Mouse (Mus musculus) limb, embryonic 13.5 days (tissue): ENCODE measurements around the gene Pgs1. TPM values are rescaled to one million over a fixed set of nuclear protein-coding genes. Genes with fewer than 3 reads are reported as not detected.

Experiments used
- ATAC-seq: fragments of 200-750 bp; cut with Nextera tagmentation; 2 replicates; pipeline ENCODE4 v1.8.0; 2017; ENCODE audit warnings: low read depth, moderate number of reproducible peaks, moderate TSS enrichment; ENCODE audit not compliant: low FRiP score
- H3K27ac ChIP-seq: fragments of 300-500 bp; sonication (generic); 2 replicates; pipeline ENCODE4 v1.5.1; 2015; ENCODE audit warnings: inconsistent platforms, mild to moderate bottlenecking, moderate library complexity
- H3K27me3 ChIP-seq: fragments of 300-500 bp; sonication (generic); 2 replicates; pipeline ENCODE4 v1.6.1; 2015; ENCODE audit warnings: mild to moderate bottlenecking, inconsistent platforms
- H3K36me3 ChIP-seq: fragments of 300-500 bp; sonication (generic); 2 replicates; pipeline ENCODE4 v1.6.1; 2015; ENCODE audit warnings: inconsistent platforms, mild to moderate bottlenecking, moderate library complexity
- H3K4me1 ChIP-seq: fragments of 300-500 bp; sonication (generic); 2 replicates; pipeline ENCODE4 v1.6.1; 2015; ENCODE audit warnings: inconsistent platforms
- H3K4me2 ChIP-seq: fragments of 300-500 bp; sonication (generic); replicated peaks from 2 replicates; pipeline ENCODE4 v1.6.1; 2015; ENCODE audit warnings: inconsistent platforms, mild to moderate bottlenecking, moderate library complexity
- H3K4me3 ChIP-seq: fragments of 300-500 bp; sonication (generic); 2 replicates; pipeline ENCODE4 v1.5.1; 2015; ENCODE audit warnings: moderate library complexity, mild to moderate bottlenecking, inconsistent platforms
- H3K9ac ChIP-seq: fragments of 300-500 bp; sonication (generic); 2 replicates; pipeline ENCODE4 v1.6.1; 2015; ENCODE audit warnings: mild to moderate bottlenecking, inconsistent platforms
- H3K9me3 ChIP-seq: fragments of 300-500 bp; sonication (generic); 2 replicates; pipeline ENCODE4 v1.6.1; 2016; ENCODE audit warnings: inconsistent platforms
- WGBS: fragments of 180-500 bp; shearing (Covaris S2); methylation state at CpG from one replicate; pipeline ENCODE4 v1.1.7; 2015; 5-methylcytosine and 5-hydroxymethylcytosine counted together
- polyA plus RNA-seq: library from polyadenylated mRNA; unstranded; fragments of >200 nt; fragmentation: Nextera tagmentation; extraction: Ambion mirVana; gene quantifications from 2 replicates; pipeline ENCODE4 v1.2.1, GENCODE M21; 2015

The Pgs1 gene
- polyA plus RNA-seq, 1 experiment from 2014 or later, result 35.7 TPM

DNA sequence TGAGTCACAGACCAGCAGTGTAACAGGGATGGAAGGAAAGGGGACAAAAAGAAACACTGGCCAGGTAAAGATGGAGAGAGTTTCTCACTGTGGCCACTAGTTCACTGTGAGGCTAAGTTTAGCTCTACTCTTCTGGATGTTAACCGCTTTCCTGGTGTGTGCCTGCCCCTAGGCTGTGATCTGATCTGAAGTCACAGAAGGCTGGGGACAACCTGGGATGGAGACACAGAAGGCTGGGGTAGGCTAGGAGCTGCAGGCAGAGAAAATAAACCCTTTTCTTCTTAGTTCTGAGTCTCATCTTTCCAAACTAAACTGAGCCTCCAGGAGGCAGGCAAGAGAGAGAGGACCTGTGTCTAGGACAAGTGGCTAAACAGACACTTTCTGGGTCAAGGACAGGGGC is 21.8 kb upstream of the Pgs1 start:
- H3K4me1 ChIP-seq, result peaks cover 66% of the 10 kb centered on the region
- H3K4me2 ChIP-seq, result peak overlapping the region; percentile 81
- ATAC-seq, result no peak
- H3K4me3 ChIP-seq, result peak overlapping the region; percentile 36; the same call in 1 of the 2 replicates
- peaks cover 17% of the 10 kb centered on the region for H3K27me3 ChIP-seq
- H3K9ac ChIP-seq, result no peak overlapping the region
- H3K9me3 ChIP-seq, result no peaks in the 10 kb centered on the region
- peak overlapping the region; percentile 96 for H3K27ac ChIP-seq
- H3K36me3 ChIP-seq, result peaks cover 14% of the 10 kb centered on the region
- WGBS, result 23% methylated on average over 1 of the region's 1 CpGs

DNA sequence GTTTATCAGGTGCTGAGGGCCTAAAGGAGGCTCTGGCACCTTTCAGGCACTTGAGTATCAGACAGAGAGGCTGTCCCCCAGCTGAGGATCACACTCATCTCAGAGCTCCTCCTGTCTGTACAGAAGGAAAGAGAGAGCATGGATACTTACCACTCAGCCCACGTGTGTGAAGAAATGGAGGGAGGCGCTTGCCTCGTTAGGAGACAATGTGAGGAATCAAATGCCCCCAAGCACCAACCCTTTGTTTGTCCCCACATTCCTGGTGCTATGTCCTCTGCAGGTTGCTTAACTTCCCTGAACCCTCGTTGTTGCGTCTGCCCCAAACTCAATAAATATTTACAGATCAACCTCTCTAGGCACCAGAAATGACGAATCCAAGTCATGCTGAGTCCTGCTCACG is 21.0 kb upstream of the Pgs1 start:
- H3K9me3 ChIP-seq, result no peaks in the 10 kb centered on the region
- H3K4me2 ChIP-seq, result peak overlapping the region; percentile 99
- no peak overlapping the region for H3K9ac ChIP-seq
- peak overlapping the region; percentile 28; the same call in 1 of the 2 replicates for H3K27ac ChIP-seq
- H3K36me3 ChIP-seq, result peaks cover 14% of the 10 kb centered on the region
- WGBS, result 26% methylated on average over 7 of the region's 7 CpGs
- peaks cover 17% of the 10 kb centered on the region for H3K27me3 ChIP-seq
- ATAC-seq, result no peak
- H3K4me3 ChIP-seq, result no peak overlapping the region
- H3K4me1 ChIP-seq, result peaks cover 64% of the 10 kb centered on the region

DNA sequence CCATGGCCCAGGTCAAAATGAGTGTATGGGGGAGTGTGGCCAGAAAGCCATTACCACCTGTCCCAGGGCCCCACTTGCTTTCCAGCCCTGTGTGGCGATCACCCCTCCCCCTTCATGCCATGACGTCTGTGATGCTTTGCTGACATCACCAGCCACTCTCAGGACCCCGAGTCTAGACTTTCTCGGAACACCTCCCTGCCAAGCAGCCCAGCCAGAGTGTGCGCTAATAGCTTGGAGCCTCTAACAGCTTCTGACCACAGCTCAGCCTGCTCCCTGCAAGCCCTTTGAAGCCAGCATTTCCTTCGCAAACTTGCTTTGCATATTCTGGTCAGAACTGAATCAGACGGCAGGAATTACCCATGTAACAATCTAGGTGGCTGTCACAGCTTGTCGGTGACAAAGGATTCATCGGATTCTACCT is 20.5 kb upstream of the Pgs1 start:
- H3K4me2 ChIP-seq, result peak overlapping the region; percentile 99
- no peaks in the 10 kb centered on the region for H3K9me3 ChIP-seq
- 18% methylated on average over 9 of the region's 9 CpGs for WGBS
- peak overlapping the region; percentile 22; the same call in 1 of the 2 replicates for H3K27ac ChIP-seq
- no peak for ATAC-seq
- H3K4me3 ChIP-seq, result no peak overlapping the region
- peaks cover 14% of the 10 kb centered on the region for H3K36me3 ChIP-seq
- H3K9ac ChIP-seq, result 0 out of 2 replicates have a peak overlapping the region, but pooled peaks have one; percentile 91
- H3K27me3 ChIP-seq, result peaks cover 17% of the 10 kb centered on the region
- peaks cover 67% of the 10 kb centered on the region for H3K4me1 ChIP-seq

DNA sequence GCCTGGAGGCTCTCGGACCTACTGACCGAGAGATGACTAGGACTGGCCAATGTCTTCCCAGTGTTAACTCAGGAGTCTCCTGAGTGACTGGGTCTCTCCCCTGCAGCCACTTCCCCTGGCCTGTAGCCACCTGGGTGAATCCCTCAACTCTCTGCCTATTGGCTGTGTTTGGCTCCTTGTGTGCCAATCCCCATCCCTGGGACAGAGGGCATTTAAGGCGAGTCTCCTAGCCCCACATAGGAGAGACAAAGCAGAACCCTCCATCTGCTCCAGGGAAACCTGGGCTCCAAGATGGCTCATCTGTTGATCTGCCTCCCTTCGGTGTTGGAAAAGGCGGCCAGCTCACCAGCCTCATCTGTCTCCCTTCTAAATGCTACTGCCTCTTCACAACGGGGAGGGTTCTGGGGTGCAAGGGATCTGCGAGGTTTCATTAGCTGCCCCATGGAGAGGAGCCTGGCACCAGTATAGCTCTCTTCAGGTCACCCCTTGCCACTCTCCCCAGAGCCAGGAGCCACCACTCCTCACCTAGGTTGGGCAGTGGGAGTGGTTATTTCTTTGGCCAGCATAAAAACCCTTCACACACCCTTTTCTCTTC is 19.5 kb upstream of the Pgs1 start:
- Histone ChIP-seq H3K9me3 (no peaks in the 10 kb centered on the region), H3K4me2 (peak overlapping the region; percentile 99), H3K27ac (no peak overlapping the region), H3K4me1 (peaks cover 67% of the 10 kb centered on the region), H3K4me3 (peak overlapping the region; percentile 79), H3K36me3 (peaks cover 14% of the 10 kb centered on the region), H3K27me3 (peaks cover 17% of the 10 kb centered on the region), H3K9ac (peak overlapping the region; percentile 91)
- no peak for ATAC-seq
- WGBS, result 51% methylated on average over 7 of the region's 7 CpGs

DNA sequence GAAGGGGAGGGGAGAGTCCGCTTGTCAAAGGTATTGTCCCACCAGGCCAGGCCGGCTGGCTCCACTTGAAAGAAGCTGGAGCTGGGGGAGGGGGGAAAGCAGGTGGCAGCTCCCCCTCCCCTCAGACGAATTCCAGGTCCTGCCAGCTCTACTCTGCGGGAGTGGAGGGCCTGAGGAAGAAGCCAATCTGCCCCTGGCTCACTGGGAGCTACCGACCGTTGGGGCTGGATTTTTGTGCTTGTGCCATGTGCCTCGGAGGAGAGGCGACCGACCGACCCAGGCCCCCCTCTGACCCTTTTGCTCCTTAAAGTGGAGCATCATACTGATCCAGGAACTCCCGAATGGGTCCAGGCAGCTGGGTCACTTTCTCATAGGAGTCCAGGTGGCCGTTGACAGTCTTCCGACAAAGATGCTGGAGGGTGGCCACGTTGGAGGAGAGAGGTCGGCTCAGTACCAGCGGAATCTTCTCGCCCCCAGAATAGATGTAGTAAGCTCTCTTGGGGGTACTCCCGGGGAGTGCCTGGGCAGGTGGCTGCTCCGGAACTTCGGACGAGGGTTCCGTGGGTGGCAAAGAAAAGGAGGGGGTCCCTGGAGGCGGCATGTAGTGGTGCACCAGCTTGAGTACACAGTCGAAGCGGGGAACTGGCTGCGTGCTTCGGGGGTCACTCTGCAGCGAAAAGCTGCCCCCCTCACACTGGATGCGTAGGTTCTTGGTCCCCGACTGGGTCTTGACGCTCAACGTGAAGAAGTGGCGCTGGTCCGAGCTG is 18.7 kb upstream of the Pgs1 start:
- WGBS, result 6% methylated on average over 34 of the region's 34 CpGs
- Histone ChIP-seq H3K36me3 (peaks cover 14% of the 10 kb centered on the region), H3K4me3 (peak overlapping the region; percentile 79), H3K27me3 (peaks cover 17% of the 10 kb centered on the region), H3K4me2 (peak overlapping the region; percentile 99), H3K4me1 (peaks cover 60% of the 10 kb centered on the region), H3K9me3 (no peaks in the 10 kb centered on the region), H3K27ac (no peak overlapping the region), H3K9ac (peak overlapping the region; percentile 91)
- ATAC-seq, result no peak

DNA sequence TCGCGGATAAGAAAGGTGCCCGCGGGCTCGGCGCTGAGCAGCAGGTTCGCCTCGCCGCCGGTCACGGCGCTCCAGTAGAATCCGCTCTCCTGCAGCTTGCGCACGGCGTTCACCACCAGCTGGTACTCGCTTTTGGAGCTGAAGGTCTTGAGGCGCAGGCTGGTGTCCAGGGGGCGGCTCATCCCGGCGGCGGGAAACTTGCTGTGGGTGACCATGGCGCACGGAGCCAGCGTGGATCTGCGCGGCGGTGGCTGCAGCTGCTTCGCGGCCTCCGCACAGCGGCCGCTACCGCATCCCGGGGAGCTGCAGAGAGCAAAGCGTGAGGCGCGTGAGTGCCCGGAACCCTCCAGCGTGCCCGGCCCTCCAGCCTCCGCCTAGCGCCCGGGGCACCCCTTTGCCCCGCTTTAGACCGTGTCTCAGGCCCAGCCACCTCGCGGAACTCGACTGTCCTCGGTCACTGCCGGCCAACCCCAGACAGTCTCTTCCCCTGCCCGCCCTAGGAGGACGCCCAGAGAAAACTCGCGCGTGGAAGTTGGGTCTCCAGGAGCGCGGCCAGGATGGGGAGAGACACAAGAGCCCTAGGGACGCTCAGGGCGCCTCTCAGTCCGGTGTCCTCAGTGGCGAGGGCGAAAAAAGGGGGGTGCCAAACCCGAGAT is 17.9 kb upstream of the Pgs1 start:
- peaks cover 19% of the 10 kb centered on the region for H3K27me3 ChIP-seq
- H3K4me2 ChIP-seq, result peak overlapping the region; percentile 99
- peak overlapping the region; percentile 98 for H3K27ac ChIP-seq
- H3K36me3 ChIP-seq, result peaks cover 14% of the 10 kb centered on the region
- WGBS, result under 1% methylated on average over 64 of the region's 64 CpGs
- no peak for ATAC-seq
- H3K9me3 ChIP-seq, result no peaks in the 10 kb centered on the region
- peak overlapping the region; percentile 91 for H3K9ac ChIP-seq
- peaks cover 53% of the 10 kb centered on the region for H3K4me1 ChIP-seq
- peak overlapping the region; percentile 79 for H3K4me3 ChIP-seq

DNA sequence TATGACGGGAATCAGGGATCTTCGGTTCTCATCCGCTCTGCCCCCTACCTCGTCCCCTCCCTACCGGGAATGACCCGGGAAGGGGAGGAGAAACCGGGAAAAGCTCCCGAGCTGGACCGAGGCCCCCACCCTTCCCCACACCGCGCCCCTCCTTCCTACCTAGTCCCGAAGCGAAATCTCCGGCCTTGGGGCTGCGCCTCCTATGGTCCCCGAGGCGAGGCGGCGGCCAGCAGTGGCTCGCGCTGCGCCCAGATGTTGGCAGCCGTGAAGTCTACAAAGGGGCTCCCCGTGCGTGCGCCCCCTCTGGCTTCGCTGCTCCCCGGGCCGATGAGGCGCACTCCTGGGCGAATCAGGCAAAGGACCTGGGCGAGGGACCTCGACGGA is 17.4 kb upstream of the Pgs1 start:
- Histone ChIP-seq H3K36me3 (peaks cover 14% of the 10 kb centered on the region), H3K27ac (peak overlapping the region; percentile 98), H3K4me1 (peaks cover 50% of the 10 kb centered on the region), H3K27me3 (peaks cover 21% of the 10 kb centered on the region), H3K4me3 (peak overlapping the region; percentile 79), H3K9me3 (no peaks in the 10 kb centered on the region), H3K4me2 (peak overlapping the region; percentile 99), H3K9ac (peak overlapping the region; percentile 91)
- peak; percentile 34 for ATAC-seq
- WGBS, result 0% methylated on average over 34 of the region's 34 CpGs

DNA sequence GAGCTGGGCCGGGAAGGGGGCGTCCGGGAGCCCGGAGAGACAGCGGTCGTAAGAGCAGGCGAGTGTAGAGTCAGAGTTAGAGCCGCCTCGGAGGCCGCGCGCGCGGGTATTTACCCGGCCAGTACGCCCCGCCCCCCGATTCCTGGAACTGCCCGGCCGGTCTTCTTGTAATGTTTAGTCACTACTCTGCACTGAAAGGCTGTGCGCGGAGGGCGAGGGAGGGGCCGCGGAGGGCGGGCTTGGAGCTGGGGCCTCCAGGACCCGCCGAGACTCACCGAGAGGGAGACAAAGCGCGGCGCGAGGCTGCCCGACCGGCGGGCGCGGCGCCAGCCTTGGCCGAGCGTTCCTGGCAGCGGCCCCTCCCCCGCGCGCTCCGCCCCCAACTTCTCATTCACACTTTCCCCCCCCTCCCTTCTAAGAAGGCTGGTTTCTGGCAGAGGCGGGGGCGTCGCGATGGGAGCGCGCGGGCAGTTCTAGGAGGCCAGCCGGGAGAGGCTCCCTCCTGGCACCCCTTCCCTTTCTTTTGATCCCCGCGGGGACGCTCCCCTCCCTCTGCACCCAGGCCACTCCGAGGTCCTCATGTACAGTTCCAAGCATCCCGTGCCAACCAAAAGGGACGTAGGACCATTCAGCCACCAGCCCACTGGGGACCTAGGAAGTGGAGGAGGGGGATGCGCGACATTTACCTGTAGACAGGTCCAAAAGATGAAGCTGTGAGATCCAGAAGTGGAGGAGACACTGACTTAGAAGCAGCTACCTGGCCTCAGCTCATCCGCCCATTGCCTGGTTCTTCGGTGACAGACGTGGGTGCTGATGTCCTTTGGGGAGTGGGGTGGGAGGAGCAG is 16.8 kb upstream of the Pgs1 start:
- H3K4me2 ChIP-seq, result peak overlapping the region; percentile 99
- peaks cover 21% of the 10 kb centered on the region for H3K27me3 ChIP-seq
- peak overlapping the region; percentile 91 for H3K9ac ChIP-seq
- 0% methylated on average over 44 of the region's 65 CpGs for WGBS
- H3K9me3 ChIP-seq, result no peaks in the 10 kb centered on the region
- peak overlapping the region; percentile 98 for H3K27ac ChIP-seq
- H3K36me3 ChIP-seq, result peaks cover 14% of the 10 kb centered on the region
- H3K4me3 ChIP-seq, result peak overlapping the region; percentile 79
- peak; percentile 93 for ATAC-seq
- peaks cover 50% of the 10 kb centered on the region for H3K4me1 ChIP-seq

DNA sequence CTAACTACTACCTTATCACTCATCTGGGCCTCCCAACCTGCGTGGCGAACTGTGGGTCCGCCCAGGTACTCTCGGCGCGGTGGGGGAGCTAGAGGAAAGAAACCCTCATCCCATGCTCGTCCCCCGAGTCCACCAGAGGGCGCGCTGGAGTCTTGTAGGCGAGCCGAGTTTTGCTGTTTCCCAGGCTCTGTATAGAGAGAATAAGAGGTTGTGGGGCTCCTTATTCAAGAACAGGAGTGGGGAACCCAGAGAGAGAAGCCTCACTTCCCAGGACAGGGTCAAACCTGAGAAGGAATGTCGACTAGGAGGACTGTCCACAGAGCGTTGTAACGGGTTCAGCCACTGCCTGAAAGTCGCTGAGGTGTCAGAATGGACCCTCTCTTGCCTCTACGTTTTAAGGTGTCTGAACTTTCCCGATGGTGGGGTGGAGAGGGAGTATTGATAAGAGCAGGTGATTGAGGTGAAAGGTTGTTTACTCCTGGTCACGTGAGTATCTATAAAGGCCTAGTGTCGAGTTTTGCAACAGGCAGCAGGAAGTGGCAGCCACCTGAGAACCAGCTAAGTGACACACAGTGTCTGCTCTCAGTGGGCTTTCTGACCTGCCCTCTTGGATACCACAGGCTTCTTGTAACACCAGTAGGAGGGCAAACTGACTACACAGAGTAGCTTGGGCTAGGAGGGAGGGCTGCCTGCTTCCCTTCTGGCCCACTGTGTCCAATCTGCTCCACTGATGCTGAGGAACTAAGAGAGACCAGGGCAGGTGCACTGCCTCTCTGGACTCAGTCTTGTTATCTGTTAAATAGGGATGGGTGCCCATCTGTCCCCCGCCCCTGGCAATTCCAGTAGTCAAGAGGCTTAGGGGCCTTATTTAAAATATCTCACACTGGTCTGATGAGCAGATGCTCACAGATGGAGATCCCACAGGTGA is 15.9 kb upstream of the Pgs1 start, which contains the start of gene Socs3:
TSS of gene Socs3 (minus strand) at position 103 of the 928 bp plus-strand sequence.
- Histone ChIP-seq H3K9me3 (no peaks in the 10 kb centered on the region), H3K27ac (peak within 1 kb of the TSS; percentile 98), H3K9ac (peak within 1 kb of the TSS; percentile 91), H3K27me3 (peaks cover 26% of the 10 kb centered on the region), H3K4me3 (peak within 1 kb of the TSS; percentile 79), H3K4me2 (peak within 1 kb of the TSS; percentile 99), H3K4me1 (peaks cover 49% of the 10 kb centered on the region), H3K36me3 (peaks cover 14% of the 10 kb centered on the region)
- WGBS, result 11% methylated on average over 21 of the region's 21 CpGs
- peak; percentile 37 for ATAC-seq

DNA sequence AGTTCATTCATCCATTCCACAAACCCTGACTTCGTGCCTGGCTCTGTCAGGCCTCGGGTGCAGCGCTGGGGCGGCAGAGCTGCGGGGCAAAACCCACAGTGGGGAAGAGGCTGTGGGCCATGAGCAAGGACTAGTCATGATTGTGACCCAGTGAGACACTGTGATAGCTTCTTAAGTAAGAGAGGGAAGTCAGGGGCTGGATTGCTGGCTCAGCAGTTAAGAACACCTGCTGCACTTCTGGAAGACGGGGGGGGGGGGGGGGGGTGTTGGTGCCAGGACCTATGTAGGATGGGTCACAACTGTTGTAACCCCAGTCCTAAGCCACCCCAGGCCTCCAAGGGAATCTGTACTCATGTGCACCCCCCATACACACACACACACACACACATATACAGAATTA is 15.0 kb upstream of the Pgs1 start:
- H3K27ac ChIP-seq, result no peak overlapping the region
- ATAC-seq, result no peak
- H3K4me3 ChIP-seq, result no peak overlapping the region
- H3K27me3 ChIP-seq, result peaks cover 26% of the 10 kb centered on the region
- H3K9me3 ChIP-seq, result no peaks in the 10 kb centered on the region
- peaks cover 49% of the 10 kb centered on the region for H3K4me1 ChIP-seq
- no peak overlapping the region for H3K9ac ChIP-seq
- H3K36me3 ChIP-seq, result peaks cover 14% of the 10 kb centered on the region
- H3K4me2 ChIP-seq, result no peak overlapping the region
- 69% methylated on average over 6 of the region's 6 CpGs for WGBS
